Comparison of ENCODE assay signal across 24 mouse cellular contexts in the genomic region with DNA sequence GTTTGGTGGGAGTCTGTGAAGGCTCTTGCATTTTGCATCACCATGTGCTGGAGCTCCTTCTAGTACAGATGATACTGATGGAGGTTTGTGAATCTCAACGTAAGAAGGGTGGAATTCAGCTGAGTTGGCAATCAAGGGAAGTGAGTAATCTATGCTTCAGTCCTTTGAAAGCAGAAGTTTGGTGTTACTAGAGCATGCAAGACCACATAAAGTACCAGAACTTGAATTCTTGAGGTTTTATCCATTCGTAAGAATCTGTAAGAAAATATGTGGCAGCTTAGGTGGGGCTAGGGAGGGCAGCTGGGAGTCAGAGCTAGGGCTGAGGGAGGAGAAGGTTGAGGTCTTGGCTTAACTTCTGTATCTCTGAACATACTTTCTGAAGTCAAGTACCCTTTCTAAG. TPM values are rescaled to one million over a fixed set of nuclear protein-coding genes. Genes with fewer than 3 reads are reported as not detected.
DNase-seq lines count a peak whose midpoint lies in the region; TF ChIP-seq lines count a peak whose summit lies in the region.
"Had no signal": no experiment of that assay in that cellular context is flagged by ENCODE, and none has a peak within 500 bp of the region (broad histone marks: within the 10 kb centered on the region; RNA-seq: fewer than 3 reads in every experiment).

No protein-coding gene starts in this region.

- no peaks in the 10 kb centered on the region for H3K36me3 ChIP-seq in megakaryocyte, embryonic 14.5 days (replicated peaks; ENCODE audit: low read length)
- H3K36me3 ChIP-seq: embryonic facial prominence, embryonic 10.5 days; lung, embryonic 15.5 days; midbrain, embryonic 13.5 days; neural tube, embryonic 15.5 days had no signal

- no peaks in the 10 kb centered on the region for H3K9me3 ChIP-seq in megakaryocyte, embryonic 14.5 days
- H3K9me3 ChIP-seq: embryonic facial prominence, embryonic 10.5 days; lung, embryonic 15.5 days; midbrain, embryonic 13.5 days; neural tube, embryonic 15.5 days had no signal

- no peak for TF ChIP-seq POLR2A in bone marrow, adult 2 months (IDR thresholded peaks at IDR 0.05; ENCODE audit: borderline replicate concordance, control insufficient read depth, low read depth, low read length)

- peak overlapping the region; percentile 25; the same call in 1 of the 2 replicates for H3K27ac ChIP-seq in bone marrow, adult 2 months (ENCODE audit: control insufficient read depth, insufficient read depth, low read depth, low read length, poor library complexity)
- H3K27ac ChIP-seq: embryonic facial prominence, embryonic 10.5 days; left cerebral cortex, adult 2 months; lung, embryonic 15.5 days; midbrain, embryonic 13.5 days; neural tube, embryonic 15.5 days; stomach, postnatal 0 days had no signal

- peaks cover 7% of the 10 kb centered on the region for H3K4me1 ChIP-seq in bone marrow, adult 2 months (ENCODE audit: control insufficient read depth, insufficient read depth, low read length)
- H3K4me1 ChIP-seq in megakaryocyte, embryonic 14.5 days = peaks cover 46% of the 10 kb centered on the region
- H3K4me1 ChIP-seq: embryonic facial prominence, embryonic 10.5 days; lung, embryonic 15.5 days; midbrain, embryonic 13.5 days; neural tube, embryonic 15.5 days had no signal

- H3K4me3 ChIP-seq in bone marrow, adult 2 months (replicated peaks; ENCODE audit: control insufficient read depth, low read depth, low read length) = no peak overlapping the region
- H3K4me3 ChIP-seq in megakaryocyte, embryonic 14.5 days (replicated peaks) = peak overlapping the region; percentile 87
- H3K4me3 ChIP-seq: embryonic facial prominence, embryonic 10.5 days; left cerebral cortex, adult 2 months; lung, embryonic 15.5 days; midbrain, embryonic 13.5 days; neural tube, embryonic 15.5 days had no signal

- peak; percentile 46 for DNase-seq in 3T3-L1 (ENCODE audit: low read depth, low spot score)
- DNase-seq in B cell, adult 2 months = peak; percentile 21 to 30
- no peak for DNase-seq in thymus, adult 18-20 months
- no peak for DNase-seq in thymus, postnatal 36 days
- no peak for DNase-seq in MN1 (ENCODE audit: low spot score)
- DNase-seq in cerebellum, postnatal 4 days (ENCODE audit: low spot score in 2 of 2) = no peak
- DNase-seq: adrenal gland, postnatal 14 days; cerebellum, adult 18-20 months; cerebellum, postnatal 36 days; gastrocnemius, postnatal 14 days; kidney, adult 8-10 months; kidney, postnatal 14 days; left cerebral cortex, postnatal 4 days; lung, postnatal 4 days; right cerebral cortex, postnatal 25 days; thymus, postnatal 25 days had no signal

- no peaks in the 10 kb centered on the region for H3K27me3 ChIP-seq in megakaryocyte, embryonic 14.5 days (replicated peaks)
- H3K27me3 ChIP-seq: lung, embryonic 15.5 days; midbrain, embryonic 13.5 days; neural tube, embryonic 15.5 days had no signal

- WGBS in bone marrow, adult 2 months = 3% methylated on average over 2 of the region's 2 CpGs

- no peak for TF ChIP-seq CTCF in bone marrow, adult 2 months (IDR thresholded peaks at IDR 0.05; ENCODE audit: control insufficient read depth, insufficient read depth, low read length)

RNA-seq across cellular contexts. Expression of a gene that starts 15.5 kb away (rescaled TPM):
- 7.9 and 13.4 TPM in 2 replicates for polyA plus RNA-seq in bone marrow, adult 2 months (2011; ENCODE audit: insufficient read depth, insufficient read length, low replicate concordance, missing spikeins)
- polyA plus RNA-seq in megakaryocyte, embryonic 14.5 days (2012; ENCODE audit: insufficient read depth, low replicate concordance) = not detected in 2 replicates

Comparison
In these comparisons a context has a peak if more than half of its experiments do, and no peak if none do; other contexts are left out.
1. DNase-seq: peak in 3T3-L1 (single experiment) and B cell, adult 2 months (2 of 2); none in thymus, adult 18-20 months (0 of 2), thymus, postnatal 36 days (0 of 2), MN1 (single experiment) and cerebellum, postnatal 4 days (0 of 2).